Mouse (Mus musculus) adrenal gland, adult 8-10 months (tissue): Measurements from ENCODE around the gene Ptpn22. TPM values are rescaled to one million over a fixed set of nuclear protein-coding genes. Genes with fewer than 3 reads are reported as not detected.

Experiments used
- DNase-seq: peaks from one replicate; pipeline ENCODE4 v3.0.0; 2022
- total RNA-seq, 4 experiments: library from RNA; stranded (reverse); gene quantifications; 2 replicates each; pipeline ENCODE4 v1.2.4; 2022

The Ptpn22 gene
- total RNA-seq, 4 experiments from 2014 or later = 1.6 to 2.7 (median 2.3) TPM

DNA sequence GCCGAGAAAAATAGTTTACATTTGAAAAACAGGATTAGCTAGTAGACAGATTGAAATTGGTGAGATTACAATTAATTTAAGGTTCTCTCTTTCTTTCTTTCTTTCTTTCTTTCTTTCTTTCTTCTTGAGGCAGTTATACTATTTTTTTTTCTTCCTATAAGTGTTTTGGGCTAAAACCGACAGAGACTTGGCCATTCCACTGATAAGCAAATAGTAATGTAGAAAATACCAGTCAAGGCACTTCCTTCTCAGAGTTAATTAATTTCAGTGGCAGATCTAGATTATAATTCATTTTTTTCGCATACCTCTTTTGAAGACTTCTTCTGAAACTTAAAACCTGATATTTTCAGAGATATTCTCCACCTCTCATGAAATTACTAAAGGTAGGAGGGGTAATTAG is 65.7 kb downstream of the Ptpn22 start:
- no peak for DNase-seq

DNA sequence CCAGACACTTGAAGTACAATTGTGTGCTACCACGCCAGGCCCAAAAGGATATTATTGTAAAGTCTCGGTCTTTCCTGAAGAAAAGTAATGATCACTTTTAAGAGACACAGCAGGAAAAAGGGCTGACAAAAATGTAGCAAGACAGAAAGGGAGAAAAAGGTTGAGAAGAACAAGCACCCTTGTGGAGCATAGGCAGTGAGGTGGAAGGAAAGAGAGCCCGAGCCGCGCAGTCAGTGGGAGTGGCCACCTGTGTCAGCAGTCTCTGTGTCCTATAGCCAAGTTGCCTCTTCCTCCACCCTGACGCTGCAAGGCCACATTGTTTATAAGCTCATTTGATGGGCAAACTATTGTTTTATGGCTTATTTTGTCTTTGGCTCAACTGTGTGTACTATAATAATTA is 67.9 kb downstream of the Ptpn22 start:
- no peak for DNase-seq

DNA sequence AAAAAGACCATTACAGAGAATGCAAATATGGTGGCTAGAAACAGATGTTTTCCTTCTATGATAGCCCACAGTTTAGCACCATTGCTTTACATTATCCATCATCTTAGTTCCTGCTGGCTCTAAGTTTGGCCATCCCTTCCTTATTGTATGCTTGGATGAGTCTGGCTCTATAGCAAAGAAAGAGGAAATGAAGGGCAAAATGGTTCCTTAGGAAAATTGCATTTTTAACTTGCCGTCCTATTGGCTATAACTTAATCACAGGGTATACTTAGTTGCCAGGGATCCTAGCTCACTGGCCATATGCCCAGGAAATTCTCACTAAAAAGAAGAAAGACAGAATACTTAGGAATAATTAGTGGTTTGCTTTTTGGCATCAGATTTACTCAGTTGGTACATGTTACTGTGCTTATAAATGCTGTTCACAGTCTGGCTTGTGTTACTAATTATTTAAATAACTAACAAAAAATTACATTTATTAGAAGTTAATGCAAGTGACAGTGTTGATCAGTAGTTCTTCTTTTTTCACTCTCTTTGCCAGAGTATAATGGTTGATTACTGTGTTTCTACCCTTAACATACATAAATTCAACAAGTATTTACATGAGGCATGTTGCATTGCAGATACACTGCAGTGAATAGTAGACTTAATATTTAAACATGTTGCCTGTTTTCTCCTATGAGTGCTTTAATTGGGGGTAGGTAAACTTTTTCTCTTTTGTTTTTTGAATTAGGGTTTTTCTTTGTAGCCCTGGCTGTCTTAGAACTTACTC is 85.4 kb downstream of the Ptpn22 start:
- DNase-seq = no peak

DNA sequence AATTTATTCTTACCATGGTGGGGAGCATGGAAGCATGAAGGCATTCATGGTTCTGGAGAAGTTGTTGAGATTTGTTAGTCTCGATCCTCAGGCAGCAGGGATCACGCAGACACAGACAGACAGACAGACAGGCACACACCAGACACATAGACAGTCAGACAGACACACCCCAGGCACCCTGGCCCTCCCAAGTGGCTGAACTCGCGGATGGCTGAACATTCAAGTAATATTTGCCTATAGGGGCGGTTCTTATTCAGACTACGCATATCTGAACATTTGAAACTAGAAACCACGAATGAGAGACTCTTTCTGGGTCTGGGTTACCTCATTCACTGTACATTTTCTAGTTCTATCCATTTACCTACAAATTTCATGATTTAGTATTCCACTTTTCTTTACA is 89.1 kb downstream of the Ptpn22 start:
- no peak for DNase-seq

DNA sequence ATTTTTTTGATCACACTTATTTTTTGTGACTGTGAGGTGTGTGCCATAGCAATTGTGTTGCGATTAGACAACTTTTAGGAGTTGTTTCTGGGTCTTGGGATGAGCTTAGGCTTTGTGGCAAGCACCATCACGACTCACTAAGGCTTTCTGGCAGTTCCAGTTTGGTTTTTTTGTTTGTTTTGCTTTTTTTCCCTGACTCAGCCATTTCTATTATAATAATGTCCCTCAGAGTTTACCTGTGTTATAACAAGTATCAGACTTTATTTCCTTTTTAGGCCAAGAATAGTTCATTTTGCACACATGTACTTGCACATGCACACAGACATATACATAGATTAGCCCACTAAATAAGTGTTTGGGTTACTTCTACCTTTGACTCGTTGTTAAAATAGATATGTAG is 101.0 kb downstream of the Ptpn22 start:
- no peak for DNase-seq

Other genes starting within 250 kb of the Ptpn22 start
- 1 to 10 TPM in 2 of 4 experiments, under 1 TPM in 2; 0.18 to 3.2 (median 1.4) TPM for gene Atg4a-ps, start 213.7 kb upstream of the Ptpn22 start, total RNA-seq
- gene Olfml3, start 121.8 kb upstream of the Ptpn22 start, total RNA-seq = 10 to 100 TPM; 14.4 to 25.6 (median 20.0) TPM
- not detected for gene Gm10964, start 120.4 kb upstream of the Ptpn22 start, total RNA-seq
- gene Hipk1, start 68.2 kb upstream of the Ptpn22 start, total RNA-seq = 100 to 1,000 TPM; 103 to 160 (median 130) TPM
- 10 to 100 TPM; 11.2 to 14.7 (median 14.1) TPM for gene Dclre1b, start 50.4 kb upstream of the Ptpn22 start, total RNA-seq
- gene Ap4b1, start 50.3 kb upstream of the Ptpn22 start, total RNA-seq = 10 to 100 TPM; 18.0 to 21.1 (median 20.2) TPM
- gene Gm43064, start 50.2 kb upstream of the Ptpn22 start, total RNA-seq = not detected
- gene Bcl2l15, start 27.2 kb upstream of the Ptpn22 start, total RNA-seq = under 1 TPM in 3 of 4 experiments, not detected in 1; 0.24 to 0.49 (median 0.38) TPM
- 10 to 100 TPM; 18.8 to 23.4 (median 21.5) TPM for gene Rsbn1, start 54.3 kb downstream of the Ptpn22 start, total RNA-seq
- gene Phtf1, start 108.3 kb downstream of the Ptpn22 start, total RNA-seq = 10 to 100 TPM; 17.9 to 26.8 (median 22.1) TPM